Mouse (Mus musculus) cerebellum, adult 8-10 months (tissue): ENCODE data around the gene Ap2a2.
"Not testable (repeated sequence)": the region's sequence is repeated elsewhere in the genome, so short reads cannot be mapped to it uniquely, and the experiment has no call there.

Experiments used
- DNase-seq: peaks from one replicate; pipeline ENCODE4 v3.0.0; 2022

Gene Ap2a2

GRCm38 (mm10) chr7:141607717-141608116, 45.7 kb downstream of the Ap2a2 start:
- no peak for DNase-seq

- no peak for DNase-seq
Measured at GRCm38 (mm10) chr7:141609719-141610514, 47.9 kb downstream of the Ap2a2 start.

GRCm38 (mm10) chr7:141611711-141612370, 49.9 kb downstream of the Ap2a2 start:
- peak; percentile 28 for DNase-seq

DNA sequence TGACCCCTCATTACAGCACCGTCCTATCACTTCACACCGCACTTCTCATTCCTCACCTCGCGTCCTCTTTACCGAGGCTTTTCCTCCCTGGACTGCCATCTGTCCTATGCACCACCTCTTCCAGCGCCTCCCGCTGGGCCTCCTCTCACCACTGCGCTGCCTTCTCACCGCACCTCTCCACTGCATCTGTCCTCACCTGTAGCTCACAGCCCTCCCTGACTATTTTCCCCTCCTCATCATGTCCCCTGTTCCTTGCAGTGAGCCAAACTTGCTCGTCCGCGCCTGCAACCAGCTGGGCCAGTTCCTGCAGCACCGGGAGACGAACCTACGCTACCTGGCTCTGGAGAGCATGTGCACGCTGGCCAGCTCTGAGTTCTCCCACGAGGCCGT, 50.4 kb downstream of the Ap2a2 start:
- peak; percentile 33 for DNase-seq

DNA sequence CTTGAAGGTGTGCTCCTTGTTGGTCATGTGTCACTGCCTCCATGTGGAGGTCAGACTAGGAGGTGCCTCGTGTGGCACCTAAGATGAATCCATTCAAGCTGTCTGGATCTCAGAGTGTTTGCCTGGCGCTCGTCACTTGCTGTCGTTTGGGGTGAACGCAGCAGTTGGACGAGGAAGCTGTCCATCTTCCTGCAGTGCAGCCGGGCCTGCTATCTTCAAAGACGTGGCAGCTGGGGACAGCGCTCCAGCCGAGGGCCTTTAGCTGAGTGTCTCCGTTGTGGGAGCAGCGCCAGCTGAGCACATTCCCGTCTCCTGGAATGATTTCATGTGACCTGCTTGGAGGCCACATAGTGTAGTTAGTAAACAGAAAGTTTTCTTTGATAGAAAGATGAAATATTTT, 50.8 kb downstream of the Ap2a2 start:
- peak; percentile 67 for DNase-seq

GRCm38 (mm10) chr7:141614329-141614832, 52.4 kb downstream of the Ap2a2 start:
- no peak for DNase-seq

GRCm38 (mm10) chr7:141624214-141624613, 62.2 kb downstream of the Ap2a2 start:
- no peak for DNase-seq

GRCm38 (mm10) chr7:141625120-141625810, 63.3 kb downstream of the Ap2a2 start:
- DNase-seq = no peak

DNA sequence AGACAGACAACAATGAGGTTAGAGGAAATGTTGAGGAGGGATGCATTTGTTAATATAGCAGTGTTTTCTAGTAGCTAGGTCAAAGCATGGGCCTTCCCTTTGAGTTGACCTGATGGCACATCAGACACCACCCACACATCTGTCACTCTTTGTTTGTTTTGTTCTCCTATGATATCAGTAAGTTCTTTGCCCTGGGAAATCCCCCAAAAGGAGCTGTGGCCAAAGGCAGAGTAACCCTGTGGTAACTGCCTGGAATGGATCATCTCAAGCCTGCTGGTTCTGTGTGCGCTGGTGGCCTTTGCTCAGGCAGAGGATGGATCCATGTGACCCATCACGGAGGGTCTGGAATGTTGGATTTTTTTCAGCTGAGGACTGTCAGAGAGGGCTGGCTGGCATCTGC, 66.0 kb downstream of the Ap2a2 start:
- no peak for DNase-seq

DNA sequence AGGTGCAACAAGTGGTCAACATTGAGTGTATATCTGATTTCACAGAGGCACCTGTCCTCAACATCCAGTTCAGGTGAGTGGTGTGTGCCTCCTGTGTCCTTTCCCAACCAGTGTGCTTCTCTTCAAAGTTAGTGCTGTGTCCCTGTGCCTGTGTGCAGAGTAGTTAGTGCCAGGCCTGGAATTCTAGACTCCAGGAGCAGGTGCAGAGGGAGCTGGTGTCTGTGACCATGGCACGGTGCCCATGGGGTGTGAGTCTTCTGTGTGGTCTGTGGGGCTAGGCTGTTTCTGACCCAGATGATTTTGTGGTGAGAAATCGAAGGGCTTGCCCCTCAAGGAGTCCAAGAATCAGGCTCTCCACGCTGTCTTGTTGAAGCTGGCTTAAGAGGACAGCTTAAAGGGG, 67.3 kb downstream of the Ap2a2 start:
- DNase-seq = no peak

DNA sequence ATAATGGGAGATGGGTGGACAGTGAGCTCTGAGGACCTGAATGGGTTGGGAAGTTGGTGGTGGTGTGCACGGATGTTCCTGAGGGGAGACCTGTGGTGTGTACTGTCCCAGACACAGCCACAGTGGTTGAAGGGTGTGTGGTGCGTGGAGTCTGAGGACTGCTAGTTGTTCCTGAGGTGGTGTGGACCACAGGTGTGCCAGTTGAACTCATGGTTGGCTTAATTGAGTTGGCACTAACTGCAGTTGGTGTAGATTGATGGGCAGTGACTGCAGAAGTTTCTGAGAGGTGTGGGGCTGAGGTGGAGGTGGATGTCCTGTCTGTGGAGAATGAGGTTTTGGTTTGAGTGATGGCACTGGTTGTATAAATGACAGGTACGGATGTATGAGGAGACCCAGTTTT, 76.1 kb downstream of the Ap2a2 start:
- not testable (repeated sequence) for DNase-seq

DNA sequence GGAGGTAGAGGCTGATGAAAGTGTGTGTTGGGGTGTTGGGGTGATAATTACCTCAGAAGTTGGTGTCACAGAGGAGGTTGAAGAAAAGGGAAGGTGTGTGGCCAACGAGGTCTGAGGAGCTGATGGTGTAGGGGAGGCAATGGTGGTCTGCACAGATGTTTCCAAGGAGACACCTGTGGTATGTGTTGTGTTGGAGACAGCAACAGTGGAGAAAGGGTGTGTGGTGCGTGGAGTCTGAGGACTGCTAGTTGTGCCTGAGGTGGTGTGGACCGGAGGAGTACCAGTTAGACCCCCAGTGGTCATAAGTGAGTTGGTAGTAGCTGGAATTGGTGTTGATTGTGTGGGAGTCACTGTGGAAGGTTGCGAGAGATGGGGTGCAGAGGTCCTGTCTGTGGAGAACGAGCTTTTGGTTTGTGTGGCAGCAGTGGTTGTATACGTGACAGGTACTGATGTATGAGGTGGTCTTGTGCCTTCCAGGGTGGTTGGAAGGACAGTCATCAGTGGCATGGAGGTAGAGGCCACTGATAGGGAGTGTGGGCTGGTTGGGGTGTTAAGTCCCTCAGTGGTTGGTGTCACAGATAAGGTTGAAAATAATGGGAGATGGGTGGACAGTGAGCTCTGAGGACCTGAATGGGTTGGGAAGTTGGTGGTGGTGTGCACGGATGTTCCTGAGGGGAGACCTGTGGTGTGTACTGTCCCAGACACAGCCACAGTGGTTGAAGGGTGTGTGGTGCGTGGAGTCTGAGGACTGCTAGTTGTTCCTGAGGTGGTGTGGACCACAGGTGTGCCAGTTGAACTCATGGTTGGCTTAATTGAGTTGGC, 76.8 kb downstream of the Ap2a2 start:
- DNase-seq = not testable (repeated sequence)

- not testable (repeated sequence) for DNase-seq
Measured at GRCm38 (mm10) chr7:141639335-141639890, 77.4 kb downstream of the Ap2a2 start.

DNA sequence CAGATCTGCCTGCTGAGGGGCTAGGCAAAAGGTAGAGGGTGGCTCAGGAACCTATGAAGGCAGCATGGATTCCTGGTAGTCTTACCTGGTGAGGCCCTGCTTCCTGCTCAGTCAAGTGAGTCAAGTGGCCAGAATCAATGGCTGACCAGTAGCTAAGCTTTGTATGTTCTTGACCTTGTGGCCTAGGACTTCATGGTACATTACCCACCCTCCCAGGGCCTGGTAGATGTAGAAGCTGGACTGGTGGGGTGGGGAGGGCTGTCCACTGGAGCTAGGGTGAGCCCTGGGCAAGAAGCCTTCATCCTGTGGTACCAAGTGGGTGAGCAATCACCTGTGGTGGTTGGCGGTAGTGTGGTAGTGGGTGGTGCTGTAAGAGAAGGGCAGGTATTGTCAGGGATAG, 80.4 kb downstream of the Ap2a2 start:
- DNase-seq = no peak

- no peak for DNase-seq
Measured at GRCm38 (mm10) chr7:141643160-141643559, 81.2 kb downstream of the Ap2a2 start.

GRCm38 (mm10) chr7:141647083-141647482, 85.1 kb downstream of the Ap2a2 start:
- no peak for DNase-seq

DNA sequence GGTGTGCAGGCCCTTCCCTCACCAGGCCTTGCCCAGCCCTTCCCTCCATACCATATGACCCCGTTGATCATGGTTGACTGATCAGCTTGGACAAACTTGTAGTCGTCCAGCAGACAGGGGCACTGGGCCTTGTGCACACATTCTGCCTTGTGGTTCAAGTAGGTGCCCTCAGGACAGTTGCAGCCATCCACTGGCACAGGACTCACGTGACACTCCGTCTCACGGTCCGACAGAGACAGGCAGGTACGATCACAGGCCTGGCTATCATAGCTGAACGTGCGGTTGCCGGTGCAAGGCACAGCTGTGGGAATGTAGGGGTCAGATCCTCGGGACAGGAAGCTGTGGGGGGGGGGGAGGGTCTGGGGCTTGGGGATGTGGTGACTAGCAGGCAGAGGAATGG, 85.8 kb downstream of the Ap2a2 start:
- DNase-seq = no peak

DNA sequence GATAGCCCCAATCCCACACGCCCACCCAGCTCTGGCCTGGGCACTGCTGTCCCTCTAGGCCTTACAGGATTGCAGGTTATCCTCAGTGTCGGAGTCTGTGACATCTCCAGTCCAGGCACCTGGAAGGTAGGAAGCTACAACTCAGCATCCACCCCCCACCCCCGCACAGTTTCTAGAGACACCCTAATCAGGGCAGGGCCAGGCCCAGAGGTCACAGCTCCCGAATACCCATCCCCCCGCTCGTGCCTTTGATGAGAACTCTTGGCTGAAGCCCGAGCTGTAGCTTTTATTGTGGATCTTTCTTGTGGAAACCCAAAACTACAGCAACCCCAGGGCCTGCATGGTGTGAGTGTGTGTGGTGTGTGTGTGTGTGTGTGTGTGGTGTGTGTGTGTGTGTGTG, 90.2 kb downstream of the Ap2a2 start:
- no peak for DNase-seq

DNA sequence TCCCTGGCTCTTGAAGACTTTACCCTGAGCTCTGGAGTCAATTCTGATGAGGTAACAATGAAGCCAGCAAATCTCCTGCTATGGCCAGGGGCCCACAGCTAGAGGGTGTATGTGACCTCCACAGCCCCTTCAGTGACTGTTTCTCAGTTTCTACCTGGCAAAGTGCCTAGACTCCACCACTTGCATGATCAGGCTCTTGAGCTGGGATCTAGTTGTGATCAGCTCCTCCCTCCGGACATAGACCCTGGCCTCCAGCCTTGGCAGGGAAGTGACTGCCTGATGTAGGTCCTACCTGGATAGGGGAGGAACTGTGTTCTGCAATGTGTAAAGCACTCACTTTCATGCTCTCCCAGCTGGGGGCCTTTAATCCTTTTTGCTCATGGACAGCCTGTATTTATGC, 98.4 kb downstream of the Ap2a2 start:
- DNase-seq = no peak

- no peak for DNase-seq
Measured at GRCm38 (mm10) chr7:141661481-141661880, 99.5 kb downstream of the Ap2a2 start.

DNA sequence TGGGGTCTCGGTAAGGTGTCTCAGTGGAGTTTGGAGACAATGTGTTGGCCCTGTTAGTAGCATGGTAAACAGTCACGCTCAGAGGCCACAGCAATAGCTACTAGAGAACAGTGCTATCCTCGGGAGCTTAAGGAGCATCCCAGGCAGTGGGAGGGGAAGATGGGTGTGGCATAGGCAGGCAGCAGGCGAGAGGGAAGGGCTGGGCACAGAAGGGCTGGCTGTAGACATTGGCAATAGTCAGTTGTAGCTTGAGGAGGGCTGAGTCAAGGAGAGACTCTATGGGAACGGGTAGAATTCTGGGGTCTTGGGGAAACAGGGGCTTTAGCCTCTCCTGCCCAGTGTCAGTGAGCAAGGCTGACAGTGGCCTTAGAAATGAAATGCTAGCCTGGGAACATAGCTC, 100.2 kb downstream of the Ap2a2 start:
- DNase-seq = no peak

- peak; percentile 40 for DNase-seq
Measured at GRCm38 (mm10) chr7:141666190-141666589, 104.2 kb downstream of the Ap2a2 start.
